Mouse (Mus musculus) layer of hippocampus, adult 9-11 months (tissue): ENCODE measurements at regions not wholly inside any gene's neighbourhood (a gene's known extent, or its start where the extent isn't known, plus 50 kb on each side); places are given as distances from the start of the nearest gene placed in this dataset.

Source experiments
- DNase-seq: peaks from one replicate; pipeline ENCODE4 v3.0.0; 2022

DNA sequence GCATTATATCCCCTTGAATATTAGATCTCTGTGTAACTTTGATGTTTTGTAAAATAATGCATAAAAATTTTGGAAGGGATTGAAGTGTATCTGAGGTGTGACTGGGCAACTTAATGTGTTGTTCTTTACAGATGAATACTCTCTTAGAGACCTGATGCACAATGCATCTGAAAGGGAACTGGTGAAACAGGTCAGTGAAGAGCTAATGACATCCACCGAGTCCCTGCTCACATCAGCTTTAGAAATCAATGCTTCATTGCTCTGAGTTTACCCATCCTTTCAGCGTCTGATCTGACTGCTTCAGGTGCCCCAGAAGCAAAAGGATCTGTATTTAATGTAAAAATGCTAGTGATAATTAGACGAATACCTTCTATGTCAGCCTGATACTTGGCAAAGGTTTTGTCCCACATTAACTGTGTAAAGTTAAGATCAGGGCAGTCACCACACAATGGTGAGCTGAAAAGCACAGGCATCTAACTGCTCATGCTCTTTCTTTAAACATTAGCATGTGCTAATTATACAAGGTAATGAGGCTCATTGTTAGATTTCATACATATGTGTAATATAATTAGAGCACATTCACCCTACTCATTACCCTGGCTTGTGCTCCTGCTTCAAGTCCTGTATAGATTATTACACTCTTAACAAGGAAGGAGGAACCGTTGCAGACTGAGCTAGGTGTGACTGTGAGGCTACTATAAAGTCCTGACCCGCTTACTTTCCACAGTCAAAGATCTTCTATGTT lies 204.6 kb upstream of the Tlr4 start:
- DNase-seq, result no peak

DNA sequence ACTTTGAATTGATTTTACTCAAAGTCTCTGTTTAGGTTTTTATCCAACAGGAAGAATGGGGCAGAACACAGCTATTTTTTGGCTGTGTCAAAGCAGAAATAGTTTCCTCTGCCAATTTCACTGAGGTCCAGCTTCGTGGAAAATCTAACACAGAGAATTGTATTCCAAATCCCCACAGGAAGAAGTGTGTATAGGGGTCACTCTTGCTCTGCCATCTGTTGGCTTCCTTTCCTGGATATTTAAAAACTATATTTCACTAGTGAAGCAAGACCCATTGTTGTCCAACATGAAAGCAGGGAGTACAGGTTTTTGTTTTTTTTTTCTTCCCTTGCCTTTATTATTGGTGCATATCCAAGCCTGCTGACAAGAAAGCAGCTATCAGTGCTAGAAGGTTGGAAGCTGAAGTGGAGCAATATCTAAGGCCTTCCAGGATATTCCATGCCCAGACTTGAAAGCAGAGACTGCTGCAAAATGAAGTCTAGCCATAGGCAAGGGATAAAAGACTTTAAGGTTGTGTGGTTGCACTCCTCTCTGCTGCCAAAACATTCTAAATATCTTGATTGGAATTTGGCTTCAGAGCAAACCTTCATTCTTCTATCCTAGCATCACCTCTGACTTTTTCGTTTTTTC lies 208.5 kb upstream of the Tlr4 start:
- no peak for DNase-seq

DNA sequence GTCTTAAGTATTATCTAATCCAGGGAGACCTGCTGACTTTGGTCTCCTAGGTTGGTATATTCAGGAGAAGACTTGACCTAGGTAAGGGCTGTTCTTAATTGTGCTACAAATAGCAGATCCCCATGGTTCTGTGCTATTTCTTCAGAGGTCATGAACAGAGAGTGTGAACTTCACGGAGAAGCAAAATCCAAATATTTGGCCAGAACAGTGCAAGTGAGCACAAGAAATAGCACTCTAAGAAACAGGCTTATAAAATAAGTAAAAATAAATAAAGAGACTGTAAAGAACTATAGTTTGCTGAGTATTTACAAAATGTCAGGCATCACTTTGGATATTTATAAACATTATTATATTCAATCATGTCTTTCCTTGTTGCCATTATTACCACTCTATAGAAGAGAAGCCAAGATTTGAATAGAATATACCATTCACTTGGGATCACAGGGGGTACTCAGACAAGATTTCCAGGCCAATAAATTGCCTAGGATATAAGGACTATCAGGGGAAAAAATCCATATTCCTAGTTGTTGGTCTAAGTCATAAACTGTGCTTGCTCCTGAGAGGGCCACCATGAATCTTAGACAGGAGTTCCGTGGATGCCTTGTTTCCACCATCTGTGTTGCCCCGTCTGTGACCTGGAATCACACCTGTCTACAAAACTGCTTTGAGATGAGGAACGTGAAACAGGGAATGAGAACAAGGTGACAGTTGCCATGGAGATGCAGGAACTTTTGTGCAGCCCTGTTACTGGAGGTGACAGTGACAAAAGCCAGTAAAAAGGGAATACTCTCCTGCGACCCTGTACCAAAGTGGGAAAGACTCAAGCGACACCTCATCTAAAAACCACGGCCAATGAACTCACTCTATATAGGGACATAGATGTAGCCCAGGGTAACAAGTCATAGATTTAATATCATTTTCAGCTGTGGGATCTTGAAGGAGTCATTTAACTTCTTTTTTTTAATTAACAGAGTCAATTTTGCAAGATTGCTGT lies 209.3 kb upstream of the Tlr4 start:
- DNase-seq, result no peak

DNA sequence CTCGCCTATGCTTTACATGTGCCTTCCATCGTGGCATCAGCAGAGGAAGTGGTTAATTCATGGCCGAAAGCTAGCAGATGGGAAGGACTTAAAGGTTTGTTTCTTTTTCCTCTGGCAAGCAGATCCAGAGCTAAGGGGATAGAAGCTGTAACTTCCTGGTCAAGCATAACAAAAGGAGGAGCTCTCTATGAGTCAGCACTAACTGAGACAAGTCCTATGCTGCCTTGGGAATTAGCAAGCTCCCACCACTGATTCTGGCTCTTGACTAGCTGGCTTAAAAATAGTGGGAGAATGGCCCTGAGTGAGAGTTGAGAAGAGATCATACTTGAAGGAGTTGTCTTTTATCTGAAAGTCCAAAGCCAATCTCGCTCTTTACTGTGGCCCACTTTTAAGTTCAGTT lies 210.3 kb upstream of the Tlr4 start:
- no peak for DNase-seq

DNA sequence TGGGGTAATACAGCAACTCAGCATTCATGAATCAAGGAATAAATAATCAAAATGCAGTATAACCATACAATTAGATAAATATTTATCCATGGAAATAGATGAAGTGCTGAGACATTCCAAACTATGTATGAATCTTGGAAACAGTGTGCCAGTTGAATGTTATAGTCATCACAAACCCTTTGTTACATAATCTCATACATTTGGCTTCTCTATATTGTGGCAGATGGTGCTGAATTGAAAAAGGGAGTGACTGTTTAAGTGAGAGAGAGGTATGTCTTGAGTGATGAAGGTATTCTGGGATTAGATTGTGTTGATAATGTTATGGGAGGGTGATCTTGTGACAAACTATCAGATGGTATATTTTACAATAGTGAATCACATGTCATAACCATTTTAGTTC lies 200.4 kb upstream of the Astn2 start:
- DNase-seq, result no peak

DNA sequence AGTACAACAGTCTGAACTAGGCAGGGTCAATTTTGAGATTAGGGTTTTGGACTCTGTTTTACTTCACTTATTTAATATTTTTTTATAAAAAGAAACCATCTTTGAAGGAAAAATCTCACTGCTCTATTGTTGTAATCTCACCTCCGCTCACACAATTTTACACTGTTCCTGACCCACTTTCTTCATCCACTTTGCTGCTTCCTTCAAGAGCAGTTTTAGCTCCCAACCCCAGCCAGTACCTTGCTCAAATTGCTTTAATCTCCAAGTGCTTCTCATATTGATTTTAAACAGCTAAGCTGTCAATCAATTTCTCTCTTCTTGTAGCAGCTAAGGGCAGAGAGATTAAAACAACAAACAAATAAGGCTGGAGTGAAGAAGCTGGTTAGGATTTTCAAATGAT lies 194.3 kb upstream of the Astn2 start:
- DNase-seq, result no peak

DNA sequence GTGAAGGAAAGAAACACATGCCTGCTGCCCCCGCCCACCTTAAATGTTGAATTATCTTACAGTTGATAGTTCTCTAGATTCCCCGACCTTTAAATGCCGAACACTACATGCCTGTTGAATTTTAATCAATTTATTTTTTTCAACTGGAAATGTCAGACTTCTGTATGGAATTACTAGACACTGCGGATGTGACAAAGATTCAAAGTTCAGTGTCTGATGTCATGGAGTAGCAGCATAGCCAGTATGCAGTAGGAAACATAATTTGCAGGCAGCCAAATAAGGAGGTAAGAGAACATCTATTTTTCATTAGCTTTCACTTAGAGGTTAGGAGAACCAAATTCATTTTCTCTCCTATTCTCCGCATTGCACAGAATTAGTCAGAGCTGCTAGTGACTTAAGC lies 182.2 kb upstream of the Astn2 start:
- DNase-seq, result no peak

DNA sequence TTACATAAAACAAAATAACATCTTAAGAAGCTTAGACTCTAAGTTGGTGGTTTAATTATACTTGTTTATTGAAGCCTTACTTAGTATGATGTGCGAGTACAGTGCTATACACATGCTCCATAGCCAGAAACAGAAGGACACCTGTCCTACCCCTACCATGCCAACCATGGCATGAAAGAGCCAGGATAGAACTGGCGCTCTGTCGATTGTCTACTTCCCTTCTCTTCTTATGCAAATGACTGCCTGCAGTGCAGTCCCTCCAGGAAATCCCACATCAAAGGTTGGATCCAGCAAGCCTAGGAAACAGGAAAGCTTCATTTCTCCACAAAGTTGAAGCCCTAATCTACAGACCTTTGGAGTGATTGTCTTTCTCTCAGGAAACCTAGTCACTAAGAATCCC lies 181.8 kb upstream of the Astn2 start:
- no peak for DNase-seq

DNA sequence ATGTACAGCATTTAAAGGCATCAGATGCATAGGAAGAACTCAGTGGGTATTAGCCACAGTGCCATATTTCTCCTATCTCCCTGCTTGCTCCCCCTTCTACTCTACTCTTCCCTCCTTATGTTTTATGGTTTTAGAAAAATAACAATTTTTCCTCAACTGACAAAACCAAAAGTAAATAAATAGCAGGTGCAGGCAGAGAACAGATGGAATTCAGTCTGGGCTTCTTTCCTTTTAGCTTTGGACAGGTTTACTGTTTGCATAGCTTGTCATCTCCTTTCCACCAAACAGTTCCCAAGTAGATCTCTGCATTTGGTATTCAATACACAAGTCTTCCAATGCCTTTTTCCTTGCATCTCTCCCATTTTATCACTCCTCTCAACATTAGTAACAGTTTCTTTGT lies 152.5 kb upstream of the Astn2 start:
- DNase-seq, result no peak

DNA sequence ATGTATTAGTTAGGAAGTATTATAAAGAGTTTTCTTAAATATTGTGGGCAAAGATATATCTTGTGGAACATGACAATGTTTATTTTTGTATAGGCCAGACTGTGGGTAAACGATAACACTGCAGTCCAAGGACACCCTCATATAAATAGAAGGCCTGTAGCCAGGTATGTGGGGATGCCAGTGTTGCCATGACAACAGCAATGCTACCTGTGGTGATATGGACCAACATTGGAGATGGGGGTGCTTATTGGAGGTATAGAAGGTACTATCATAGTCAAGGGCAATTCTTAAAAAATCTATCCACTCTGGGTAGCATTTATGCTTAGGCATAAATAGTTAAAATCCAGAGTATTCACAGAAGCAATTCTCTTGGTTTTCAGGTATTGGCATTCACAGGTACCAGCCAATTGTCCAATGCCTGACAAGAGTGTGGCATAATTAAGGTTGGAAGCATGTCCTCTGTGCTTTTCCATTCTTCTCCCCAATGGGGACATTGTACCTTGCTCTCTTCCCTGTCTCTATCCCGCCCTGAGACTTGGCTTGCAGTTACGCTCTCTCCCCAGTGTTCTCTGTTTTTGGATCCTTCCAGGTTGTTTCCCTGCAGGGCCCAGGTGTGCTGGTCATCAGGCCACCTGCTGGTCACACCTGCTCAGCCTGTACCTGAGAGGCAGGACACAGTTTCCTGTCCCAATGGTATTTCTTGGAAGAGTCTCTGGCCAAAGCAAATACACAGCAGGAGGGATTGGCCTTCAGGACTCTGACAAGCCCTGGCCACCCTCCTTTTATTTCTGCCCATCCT lies 146.1 kb upstream of the Astn2 start:
- no peak for DNase-seq

DNA sequence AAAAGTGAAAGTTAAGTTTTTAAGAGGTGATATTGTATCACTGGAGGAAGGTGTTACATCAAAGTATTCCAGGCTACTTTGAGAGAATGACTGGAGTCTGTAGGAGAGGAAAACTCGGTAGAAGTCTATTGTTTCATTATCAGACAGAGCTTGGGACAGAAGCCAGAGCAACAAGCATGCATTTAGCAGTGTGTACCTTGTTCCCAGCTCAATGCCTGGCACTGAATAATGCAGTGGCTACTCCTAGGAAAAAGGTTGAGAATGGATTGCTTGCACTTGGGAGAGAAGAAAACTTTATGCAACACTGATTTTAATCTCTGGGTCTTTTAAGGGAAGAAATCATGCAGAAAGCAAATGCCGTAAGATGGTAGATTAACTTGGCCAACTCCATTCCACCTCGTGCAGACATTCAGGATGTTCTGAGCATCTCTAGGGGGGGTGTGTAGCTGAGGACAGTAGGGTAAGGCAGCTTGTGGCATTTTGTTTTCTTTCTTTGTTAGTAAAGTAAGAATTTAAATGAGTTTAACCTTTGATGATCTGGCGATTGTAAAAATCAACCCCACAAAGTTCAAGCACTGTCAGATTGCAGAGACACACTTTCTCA lies 138.5 kb upstream of the Astn2 start:
- DNase-seq, result no peak

DNA sequence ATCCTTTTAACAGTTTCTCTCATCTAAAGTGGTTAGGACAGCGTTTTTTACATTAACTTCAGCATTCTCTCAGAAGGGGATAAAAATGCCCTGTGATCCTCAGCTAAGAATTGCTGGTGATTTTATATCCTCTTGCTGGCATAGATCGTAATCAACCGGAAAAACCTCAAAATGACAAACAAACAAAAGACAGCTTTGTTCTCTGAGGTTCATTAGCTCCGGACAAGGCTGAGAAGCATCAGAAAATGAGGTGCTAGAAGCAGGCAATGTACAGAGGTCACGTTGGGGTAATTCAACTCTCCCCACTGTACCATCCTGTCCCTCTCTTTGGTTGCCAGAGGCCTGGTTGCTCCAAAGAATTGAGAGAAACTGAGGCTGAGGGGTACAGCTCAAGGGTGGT lies 120.0 kb upstream of the Astn2 start:
- DNase-seq, result no peak

DNA sequence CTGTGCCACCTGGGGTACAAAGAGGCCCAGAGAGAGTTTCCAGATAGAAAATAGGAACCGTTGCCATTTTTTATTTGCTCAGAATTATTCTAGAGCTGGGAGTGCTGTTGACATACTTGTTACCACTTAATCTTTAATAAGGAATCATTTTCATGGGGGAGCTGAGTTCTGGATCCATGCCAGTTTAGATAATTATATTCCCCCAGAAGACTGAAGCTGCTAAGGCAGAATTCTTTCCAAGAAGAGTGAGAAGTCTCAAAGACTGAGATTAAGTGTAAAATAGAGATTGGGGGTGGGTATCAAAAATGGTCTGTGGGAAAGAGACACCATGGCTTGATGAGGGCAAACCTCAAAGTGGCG lies 119.5 kb upstream of the Astn2 start:
- no peak for DNase-seq

DNA sequence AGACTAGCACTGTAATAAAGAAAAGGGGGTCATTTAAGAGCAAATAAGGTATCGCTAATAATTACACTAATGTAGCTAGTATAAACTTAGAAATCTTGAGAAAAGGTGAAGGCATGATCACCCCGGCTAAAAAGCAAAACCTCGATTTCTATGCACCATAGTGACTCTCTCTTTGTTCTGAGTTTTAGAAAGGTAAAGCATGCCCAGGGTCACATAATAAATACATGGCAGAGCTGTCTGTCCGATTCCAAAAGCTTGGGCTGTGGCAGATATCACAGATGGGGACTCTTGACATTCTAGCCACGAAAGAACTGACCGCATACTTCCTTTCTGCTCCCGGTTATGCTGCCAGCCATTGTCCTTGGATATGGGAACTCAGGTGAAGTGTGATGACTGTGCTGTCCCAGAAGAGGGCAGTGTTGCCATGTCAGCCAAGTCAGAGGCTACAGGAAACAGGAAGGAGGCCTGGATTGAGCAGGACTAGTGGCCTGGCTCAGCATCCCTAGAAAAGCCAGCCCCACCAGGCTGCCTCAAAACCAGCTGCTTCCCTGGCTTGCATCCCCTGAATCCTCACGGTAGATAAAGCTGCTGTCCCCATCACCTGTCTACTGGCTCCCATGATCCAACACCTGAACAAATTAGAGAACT lies 119.0 kb upstream of the Astn2 start:
- no peak for DNase-seq

DNA sequence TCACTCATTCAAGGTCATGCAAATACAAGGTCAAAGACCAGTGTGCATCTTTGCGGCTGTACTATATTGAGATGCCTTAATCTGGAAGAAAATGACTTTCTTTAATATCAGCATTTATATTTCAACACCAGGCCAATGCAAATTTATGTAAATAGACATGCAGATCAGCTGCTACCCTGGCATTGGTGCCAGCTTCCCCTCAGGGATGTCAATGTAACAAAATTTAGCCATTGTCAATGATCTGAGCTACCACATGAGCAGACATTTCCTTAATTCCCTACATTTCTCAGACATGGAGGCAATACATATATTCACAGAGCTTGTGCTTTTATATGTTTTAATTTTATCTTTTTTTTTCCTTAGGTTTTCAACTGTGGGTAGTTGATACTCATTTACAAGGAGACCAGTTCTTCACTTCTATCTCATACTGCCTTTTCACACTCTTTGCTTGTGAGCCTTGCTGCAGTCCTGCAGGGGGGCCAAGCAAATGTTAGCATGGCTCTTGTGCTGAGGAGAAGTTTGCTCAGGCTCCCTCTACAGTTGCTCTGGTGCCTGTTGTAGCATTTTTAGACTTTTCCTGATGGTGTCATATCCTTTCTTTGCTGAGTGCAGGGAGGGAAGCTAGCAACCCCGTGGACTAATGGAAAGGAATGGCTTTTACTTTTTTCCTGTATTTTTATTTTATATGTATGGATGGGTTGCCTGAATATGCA lies 117.8 kb upstream of the Astn2 start:
- no peak for DNase-seq

DNA sequence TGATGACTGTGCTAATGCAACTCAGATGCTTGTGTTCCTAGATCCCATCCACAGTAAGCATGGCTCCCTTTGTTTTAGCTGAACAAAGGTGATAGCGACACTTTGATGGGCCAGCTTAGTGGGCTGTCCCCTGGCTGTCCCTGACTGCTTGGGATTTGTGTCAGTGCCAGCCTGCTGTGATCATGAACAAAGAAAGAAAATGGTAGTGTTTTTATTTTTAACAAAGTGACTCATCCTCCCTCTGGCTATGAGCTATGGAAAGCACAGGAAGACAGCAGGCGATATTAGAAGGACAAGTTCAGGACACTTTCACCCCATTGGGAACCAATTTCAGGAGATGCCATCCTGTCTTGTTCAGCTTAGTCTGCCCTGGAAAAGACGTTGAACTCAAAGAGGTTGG lies 116.4 kb upstream of the Astn2 start:
- DNase-seq, result no peak

DNA sequence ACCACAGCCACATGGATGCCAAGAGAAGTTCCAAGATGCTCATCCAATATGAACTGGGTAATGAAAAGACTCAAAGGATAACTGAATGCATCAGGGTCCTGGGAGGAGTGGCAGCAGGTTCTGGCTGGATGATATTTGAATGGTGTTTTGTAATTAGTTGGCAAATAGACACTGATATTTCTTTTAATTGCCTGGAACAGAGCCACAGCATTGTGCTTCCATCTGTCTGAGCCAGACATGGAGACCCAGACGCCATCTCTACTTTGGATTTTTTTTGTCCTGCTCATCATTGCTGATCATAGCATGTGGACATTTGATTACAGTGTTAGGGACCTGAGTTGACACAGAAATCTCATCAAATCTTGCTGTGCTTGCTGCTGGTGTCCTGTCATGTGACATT lies 111.4 kb upstream of the Astn2 start:
- DNase-seq, result peak; percentile 18

DNA sequence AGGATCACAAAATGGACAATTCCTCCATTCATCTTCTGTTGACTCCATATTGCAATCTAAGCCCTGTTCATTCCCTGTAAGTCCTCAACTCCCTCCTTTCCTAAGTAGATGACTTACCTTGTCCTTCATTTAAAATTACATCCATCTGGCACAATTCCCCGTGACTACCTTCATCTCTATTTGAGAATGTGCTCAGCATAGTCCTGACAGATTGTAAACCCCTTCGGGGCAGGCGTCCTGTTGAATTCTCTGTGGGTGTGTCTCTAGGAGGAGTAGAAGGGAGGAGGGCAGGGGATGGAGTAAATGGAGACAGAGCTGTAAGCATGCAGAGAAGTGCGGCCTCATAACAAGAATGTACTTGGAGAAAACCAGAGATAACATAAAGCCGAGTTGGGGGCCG lies 79.1 kb upstream of the Astn2 start:
- no peak for DNase-seq

DNA sequence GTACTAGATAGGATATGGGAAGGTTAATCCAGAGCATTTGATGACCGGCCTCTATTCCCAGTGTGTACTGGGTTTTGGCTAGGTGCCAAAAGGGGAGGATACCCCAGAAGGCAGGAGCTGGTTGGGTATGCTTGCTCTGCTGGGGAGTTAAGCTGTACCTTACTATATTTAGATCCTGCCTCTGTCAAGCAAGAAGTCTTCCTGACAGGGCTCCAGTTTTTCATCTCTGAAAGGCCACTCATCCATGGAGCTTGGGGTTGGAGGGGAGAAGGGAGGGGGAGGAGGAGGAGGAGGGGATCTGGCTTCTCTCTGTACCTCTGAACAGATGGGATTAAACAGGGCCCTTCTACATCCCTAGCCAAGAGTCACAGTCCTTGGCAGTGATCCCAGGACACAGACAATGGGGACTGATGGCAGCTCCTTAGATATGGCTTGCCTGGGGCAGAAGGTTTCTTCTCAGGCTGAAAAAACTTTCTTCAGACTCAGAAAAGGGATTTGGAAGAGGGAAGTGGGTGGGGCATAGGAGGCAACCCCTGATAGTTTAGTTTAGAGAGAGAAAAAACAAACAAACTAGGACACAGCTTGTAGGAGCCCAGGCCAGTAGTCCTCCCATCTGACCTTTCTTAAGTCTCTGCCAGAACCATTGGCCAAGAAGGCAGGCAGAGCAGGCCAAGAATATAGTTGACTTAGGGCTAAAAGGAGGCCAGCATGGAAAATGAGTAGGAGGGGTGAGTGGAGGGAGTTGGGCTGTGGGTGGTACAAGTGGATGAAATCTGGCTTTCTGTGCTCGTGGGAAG lies 78.3 kb upstream of the Astn2 start:
- peak; percentile 67 for DNase-seq

DNA sequence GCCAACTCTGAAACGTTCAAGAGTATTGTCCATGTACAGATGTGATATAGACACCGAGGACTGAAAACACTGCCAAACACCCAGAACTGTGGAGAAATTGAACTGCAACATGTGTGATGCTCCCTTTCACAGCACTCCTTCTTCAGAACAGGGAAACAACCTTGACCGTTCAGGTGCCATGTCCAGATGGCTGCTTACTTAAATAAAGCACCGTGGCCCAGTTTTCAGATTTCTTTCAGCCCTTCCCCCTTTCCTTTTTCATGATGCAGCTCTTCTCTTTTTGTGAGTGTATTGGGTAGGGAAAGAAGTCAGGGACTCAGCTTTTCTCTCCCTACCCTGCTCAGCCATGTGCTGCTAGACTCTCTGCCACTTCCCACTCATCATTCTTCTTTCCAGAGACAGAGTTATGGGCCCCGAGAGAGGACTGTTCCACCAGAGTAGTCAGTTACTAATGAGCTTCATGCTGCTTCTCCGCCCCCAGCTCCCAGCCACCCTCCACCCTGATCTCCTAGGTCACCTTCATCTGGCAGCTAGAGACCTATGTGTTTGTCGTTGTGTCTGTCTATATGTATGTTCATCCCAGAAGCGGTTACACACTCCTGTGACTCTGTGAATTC lies 74.3 kb upstream of the Astn2 start:
- no peak for DNase-seq
